Mouse (Mus musculus) left cerebral cortex, adult 8-10 months (tissue): ENCODE measurements around the gene Endog. TPM values are rescaled to one million over a fixed set of nuclear protein-coding genes. Genes with fewer than 3 reads are reported as not detected.

ENCODE experiments used
- DNase-seq, 2 experiments: peaks; one replicate each; pipeline ENCODE4 v3.0.0; 2022; ENCODE audit warnings: low spot score in 2 of 2
- total RNA-seq, 4 experiments: library from RNA; stranded (reverse); gene quantifications; 2 replicates each; pipeline ENCODE4 v1.2.4; 2022

Gene Endog
- total RNA-seq, 4 experiments from 2014 or later, result 18.8 to 23.6 (median 22.9) TPM

- no peak for DNase-seq
Measured at GRCm38 (mm10) chr2:30207886-30208285, 36.6 kb downstream of the Endog start.

DNA sequence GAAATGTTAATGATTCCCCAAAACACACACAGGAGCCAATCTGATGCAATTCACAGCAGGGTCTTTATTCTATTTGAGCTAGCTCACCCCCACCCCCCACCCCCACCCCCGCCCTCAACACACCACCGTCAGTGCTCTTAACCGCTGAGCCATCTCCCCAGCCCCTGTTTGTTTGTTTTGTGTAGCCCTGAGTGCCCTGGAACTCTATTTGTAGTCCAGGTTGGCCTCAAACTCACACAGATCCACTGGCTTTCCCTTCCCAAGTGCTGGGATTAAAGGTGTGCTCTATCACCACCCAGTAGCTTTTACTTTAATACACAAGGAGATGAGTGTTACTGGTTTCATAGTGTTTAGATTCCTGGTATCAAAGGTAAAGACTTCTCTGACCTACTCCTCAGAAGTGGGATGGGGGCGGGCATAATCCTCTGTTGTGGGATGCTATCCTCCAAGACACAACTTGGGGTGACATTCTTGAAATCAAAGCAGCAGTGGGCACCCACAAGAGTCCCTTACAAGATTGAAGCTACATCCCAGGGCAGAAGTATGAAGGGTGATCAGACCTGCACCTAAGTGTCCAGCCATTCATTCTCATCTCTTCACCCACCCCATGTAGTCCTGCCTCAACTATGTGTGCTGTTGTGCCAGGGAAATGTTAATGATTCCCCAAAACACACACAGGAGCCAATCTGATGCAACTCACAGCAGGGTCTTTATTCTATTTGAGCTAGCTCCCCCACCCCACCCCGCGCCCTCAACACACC lies 40.3 kb downstream of the Endog start:
- no peak for DNase-seq

- DNase-seq, result no peak
Measured at GRCm38 (mm10) chr2:30212169-30212545, 40.9 kb downstream of the Endog start.

GRCm38 (mm10) chr2:30212951-30213350 lies 41.7 kb downstream of the Endog start:
- no peak for DNase-seq

- no peak for DNase-seq
Measured at GRCm38 (mm10) chr2:30214745-30215144, 43.5 kb downstream of the Endog start.

GRCm38 (mm10) chr2:30215493-30215892 lies 44.2 kb downstream of the Endog start:
- no peak for DNase-seq

GRCm38 (mm10) chr2:30216293-30216692 lies 45.0 kb downstream of the Endog start:
- no peak for DNase-seq

Other genes with a start within 250 kb of the Endog start
- gene Gle1, start 236.1 kb upstream of the Endog start, total RNA-seq, result 10 to 100 TPM; 45.2 to 52.4 (median 48.4) TPM
- 100 to 1,000 TPM; 738 to 833 (median 788) TPM for gene Sptan1, start 205.9 kb upstream of the Endog start, total RNA-seq
- gene Wdr34, start 122.6 kb upstream of the Endog start, total RNA-seq, result 10 to 100 TPM; 38.7 to 43.4 (median 42.1) TPM
- 100 to 1,000 TPM; 190 to 221 (median 207) TPM for gene Set, start 114.1 kb upstream of the Endog start, total RNA-seq
- gene Pkn3, start 93.8 kb upstream of the Endog start, total RNA-seq, result 1 to 10 TPM; 1.9 to 4.5 (median 2.3) TPM
- 10 to 100 TPM in 1 of 4 experiments, 1 to 10 TPM in 3; 6.8 to 10.5 (median 8.9) TPM for gene Zdhhc12, start 77.8 kb upstream of the Endog start, total RNA-seq
- gene Zer1, start 46.9 kb upstream of the Endog start, total RNA-seq, result 100 to 1,000 TPM; 141 to 144 (median 142) TPM
- 10 to 100 TPM; 46.3 to 59.3 (median 49.1) TPM for gene Tbc1d13, start 37.7 kb upstream of the Endog start, total RNA-seq
- gene Spout1, start 7.0 kb downstream of the Endog start, total RNA-seq, result 10 to 100 TPM; 30.7 to 36.2 (median 31.6) TPM
- gene Kyat1, start 34.4 kb downstream of the Endog start, total RNA-seq, result 10 to 100 TPM; 15.3 to 16.8 (median 16.1) TPM
- 10 to 100 TPM; 59.1 to 67.0 (median 61.5) TPM for gene Lrrc8a, start 66.2 kb downstream of the Endog start, total RNA-seq
- 1 to 10 TPM; 3.8 to 8.8 (median 5.5) TPM for gene Gm28035, start 69.1 kb downstream of the Endog start, total RNA-seq
- gene Phyhd1, start 94.7 kb downstream of the Endog start, total RNA-seq, result 10 to 100 TPM; 16.6 to 22.2 (median 19.5) TPM
- gene Gm28038, start 109.5 kb downstream of the Endog start, total RNA-seq, result not detected
- gene Dolk, start 114.8 kb downstream of the Endog start, total RNA-seq, result 10 to 100 TPM; 23.3 to 27.7 (median 25.2) TPM
- gene Nup188, start 114.9 kb downstream of the Endog start, total RNA-seq, result 10 to 100 TPM; 16.7 to 23.0 (median 19.6) TPM
- gene Sh3glb2, start 187.8 kb downstream of the Endog start, total RNA-seq, result 100 to 1,000 TPM; 279 to 301 (median 286) TPM
- 100 to 1,000 TPM; 106 to 121 (median 108) TPM for gene Miga2, start 192.7 kb downstream of the Endog start, total RNA-seq
- gene Dolpp1, start 220.8 kb downstream of the Endog start, total RNA-seq, result 10 to 100 TPM; 22.2 to 30.1 (median 27.3) TPM
- 10 to 100 TPM; 52.0 to 65.8 (median 62.6) TPM for gene Crat, start 244.3 kb downstream of the Endog start, total RNA-seq
- gene Ptpa, start 244.5 kb downstream of the Endog start, total RNA-seq, result 100 to 1,000 TPM; 174 to 191 (median 186) TPM